Mouse (Mus musculus): ENCODE results near the gene Smco3.

- TF ChIP-seq TAL1 (IDR thresholded peaks at IDR 0.05; ENCODE audit: low read length) (no peak), GATA1 (IDR thresholded peaks at IDR 0.05; ENCODE audit: low read length) (no peak)
Measured at GRCm38 (mm10) chr6:136827881-136828561, 7.2 kb downstream of the Smco3 start, which contains the start of gene Wbp11.

All from erythroblast, embryonic 14.5 days (primary cell).